Mouse (Mus musculus) thymus, adult 2 months (tissue): ENCODE results near the gene Wdr90.

Experiments used
- CTCF ChIP-seq: fragments of 200-500 bp; IDR thresholded peaks from 2 replicates; pipeline ENCODE4 v1.5.1; 2012; ENCODE audit warnings: mild to moderate bottlenecking, control low read depth, low read length, moderate library complexity, borderline replicate concordance; ENCODE audit not compliant: control insufficient read depth, poor library complexity, insufficient read depth; ENCODE audit errors: extremely low read depth
- POLR2A ChIP-seq: fragments of 200-500 bp; IDR thresholded peaks from 2 replicates; pipeline ENCODE4 v1.6.1; 2012; ENCODE audit warnings: mild to moderate bottlenecking, low read length, control low read depth, moderate library complexity; ENCODE audit not compliant: control insufficient read depth, poor library complexity, insufficient read depth; ENCODE audit errors: extremely low read depth

GRCm38 (mm10) chr17:25841117-25841880, 20.0 kb downstream of the Wdr90 start, which contains the start of gene Gm20683:
- TF ChIP-seq POLR2A (no peak), CTCF (no peak)
